Mouse (Mus musculus) limb, embryonic 12.5 days (tissue): Measurements from ENCODE around the gene Adar. TPM values are rescaled to one million over a fixed set of nuclear protein-coding genes. Genes with fewer than 3 reads are reported as not detected.

Experiments used
- ATAC-seq: fragments of 200-750 bp; cut with Nextera tagmentation; 2 replicates; pipeline ENCODE4 v1.8.0; 2017; ENCODE audit warnings: low read depth, moderate TSS enrichment; ENCODE audit not compliant: insufficient number of reproducible peaks, insufficient read depth, low FRiP score, low TSS enrichment
- H3K27ac ChIP-seq: fragments of 300-500 bp; sonication (generic); 2 replicates; pipeline ENCODE4 v1.5.1; 2016; ENCODE audit warnings: mild to moderate bottlenecking, moderate library complexity
- H3K27me3 ChIP-seq: fragments of 300-500 bp; sonication (generic); 2 replicates; pipeline ENCODE4 v1.6.1; 2016; ENCODE audit warnings: mild to moderate bottlenecking, moderate library complexity
- H3K36me3 ChIP-seq: fragments of 300-500 bp; sonication (generic); 2 replicates; pipeline ENCODE4 v1.6.1; 2016; ENCODE audit warnings: mild to moderate bottlenecking, moderate library complexity
- H3K4me1 ChIP-seq: fragments of 300-500 bp; sonication (generic); replicated peaks from 2 replicates; pipeline ENCODE4 v1.6.1; 2016
- H3K4me2 ChIP-seq: fragments of 300-500 bp; sonication (generic); 2 replicates; pipeline ENCODE4 v1.6.1; 2016; ENCODE audit warnings: mild to moderate bottlenecking, moderate library complexity
- H3K4me3 ChIP-seq: fragments of 300-500 bp; sonication (generic); replicated peaks from 2 replicates; pipeline ENCODE4 v1.5.1; 2016; ENCODE audit warnings: mild to moderate bottlenecking
- H3K9ac ChIP-seq: fragments of 300-500 bp; sonication (generic); replicated peaks from 2 replicates; pipeline ENCODE4 v1.6.1; 2016; ENCODE audit warnings: mild to moderate bottlenecking, moderate library complexity
- H3K9me3 ChIP-seq: fragments of 300-500 bp; sonication (generic); 2 replicates; pipeline ENCODE4 v1.6.1; 2016; ENCODE audit warnings: mild to moderate bottlenecking, moderate library complexity
- WGBS: fragments of 180-500 bp; shearing (Covaris S2); methylation state at CpG from one replicate; pipeline ENCODE4 v1.1.7; 2016; 5-methylcytosine and 5-hydroxymethylcytosine counted together
- polyA plus RNA-seq: library from polyadenylated mRNA; unstranded; fragments of >200 nt; fragmentation: Nextera tagmentation; extraction: Ambion mirVana; gene quantifications from 2 replicates; pipeline ENCODE4 v1.2.1, GENCODE M21; 2016

Gene Adar
- polyA plus RNA-seq = 15.5 and 15.7 TPM in 2 replicates

- no peaks in the 10 kb centered on the region for H3K9me3 ChIP-seq
- H3K9ac ChIP-seq = peak within 1 kb of the TSS; percentile 82
- H3K36me3 ChIP-seq = no peaks in the 10 kb centered on the region
- ATAC-seq = peak; percentile 57
- H3K4me3 ChIP-seq = peak within 1 kb of the TSS; percentile 83
- 7% methylated on average over 28 of the region's 28 CpGs for WGBS
- peak within 1 kb of the TSS; percentile 91 for H3K4me2 ChIP-seq
- peak within 1 kb of the TSS; percentile 62 for H3K27ac ChIP-seq
- H3K4me1 ChIP-seq = peaks cover 12% of the 10 kb centered on the region
- peaks cover 13% of the 10 kb centered on the region for H3K27me3 ChIP-seq
Measured at GRCm38 (mm10) chr3:89714359-89715206, at the start of gene Adar. Adar (plus strand) TSS chr3:89715022.

- no peak overlapping the region for H3K4me2 ChIP-seq
- WGBS = 42% methylated on average over 11 of the region's 11 CpGs
- H3K36me3 ChIP-seq = no peaks in the 10 kb centered on the region
- no peak for ATAC-seq
- no peak overlapping the region for H3K9ac ChIP-seq
- H3K9me3 ChIP-seq = no peaks in the 10 kb centered on the region
- H3K4me1 ChIP-seq = peaks cover 22% of the 10 kb centered on the region
- no peak overlapping the region for H3K27ac ChIP-seq
- no peaks in the 10 kb centered on the region for H3K27me3 ChIP-seq
- no peak overlapping the region for H3K4me3 ChIP-seq
Measured at GRCm38 (mm10) chr3:89667131-89667530, 47.7 kb upstream of the Adar start.

GRCm38 (mm10) chr3:89671334-89671733, 43.5 kb upstream of the Adar start:
- no peak overlapping the region for H3K4me2 ChIP-seq

GRCm38 (mm10) chr3:89672573-89673317, 42.1 kb upstream of the Adar start:
- no peak overlapping the region for H3K4me2 ChIP-seq
- H3K9ac ChIP-seq = no peak overlapping the region
- H3K9me3 ChIP-seq = no peaks in the 10 kb centered on the region
- no peaks in the 10 kb centered on the region for H3K4me1 ChIP-seq
- H3K4me3 ChIP-seq = no peak overlapping the region
- no peak overlapping the region for H3K27ac ChIP-seq
- H3K27me3 ChIP-seq = no peaks in the 10 kb centered on the region
- 81% methylated on average over 12 of the region's 12 CpGs for WGBS
- H3K36me3 ChIP-seq = no peaks in the 10 kb centered on the region
- ATAC-seq = no peak

More at GRCm38 (mm10) chr3:89671334-89671733, 43.5 kb upstream of the Adar start:
- no peaks in the 10 kb centered on the region; the same call in 1 of the 2 replicates for H3K4me1 ChIP-seq
- H3K27me3 ChIP-seq = no peaks in the 10 kb centered on the region
- H3K4me3 ChIP-seq = no peak overlapping the region
- 72% methylated on average over 6 of the region's 6 CpGs for WGBS
- H3K36me3 ChIP-seq = no peaks in the 10 kb centered on the region
- no peak overlapping the region for H3K27ac ChIP-seq
- no peak for ATAC-seq
- no peak overlapping the region for H3K9ac ChIP-seq
- no peaks in the 10 kb centered on the region for H3K9me3 ChIP-seq

GRCm38 (mm10) chr3:89677617-89678016, 37.2 kb upstream of the Adar start:
- ATAC-seq = no peak
- H3K4me2 ChIP-seq = no peak overlapping the region
- no peak overlapping the region for H3K9ac ChIP-seq
- no peak overlapping the region for H3K27ac ChIP-seq
- peaks cover 18% of the 10 kb centered on the region; the same call in 1 of the 2 replicates for H3K27me3 ChIP-seq
- H3K4me1 ChIP-seq = no peaks in the 10 kb centered on the region
- H3K9me3 ChIP-seq = no peaks in the 10 kb centered on the region
- no peaks in the 10 kb centered on the region for H3K36me3 ChIP-seq
- WGBS = 78% methylated on average over 5 of the region's 5 CpGs
- H3K4me3 ChIP-seq = no peak overlapping the region

- Histone ChIP-seq H3K36me3 (no peaks in the 10 kb centered on the region), H3K4me2 (no peak overlapping the region), H3K27ac (no peak overlapping the region), H3K9ac (no peak overlapping the region), H3K4me3 (no peak overlapping the region), H3K9me3 (no peaks in the 10 kb centered on the region), H3K27me3 (peaks cover 21% of the 10 kb centered on the region), H3K4me1 (no peaks in the 10 kb centered on the region; the same call in 1 of the 2 replicates)
- WGBS = 55% methylated on average over 5 of the region's 5 CpGs
- ATAC-seq = no peak
Measured at GRCm38 (mm10) chr3:89686031-89686430, 28.8 kb upstream of the Adar start.

- WGBS = 5% methylated on average over 25 of the region's 25 CpGs
- Histone ChIP-seq H3K36me3 (no peaks in the 10 kb centered on the region), H3K4me2 (peak overlapping the region; percentile 75), H3K9me3 (peaks cover 7% of the 10 kb centered on the region; the same call in 1 of the 2 replicates), H3K9ac (peak overlapping the region; percentile 73), H3K4me1 (peaks cover 10% of the 10 kb centered on the region), H3K27ac (no peak overlapping the region), H3K4me3 (peak overlapping the region; percentile 48), H3K27me3 (peaks cover 6% of the 10 kb centered on the region; the same call in 1 of the 2 replicates)
- ATAC-seq = peak; percentile 76; the same call in 1 of the 2 replicates
Measured at GRCm38 (mm10) chr3:89688694-89689581, 25.9 kb upstream of the Adar start.

GRCm38 (mm10) chr3:89691776-89692175, 23.0 kb upstream of the Adar start:
- no peak overlapping the region for H3K4me2 ChIP-seq
- WGBS = 39% methylated on average over 9 of the region's 9 CpGs
- H3K4me3 ChIP-seq = no peak overlapping the region
- peaks cover 10% of the 10 kb centered on the region for H3K4me1 ChIP-seq
- peaks cover 8% of the 10 kb centered on the region; the same call in 1 of the 2 replicates for H3K9me3 ChIP-seq
- no peak for ATAC-seq
- no peak overlapping the region for H3K27ac ChIP-seq
- H3K9ac ChIP-seq = no peak overlapping the region
- H3K36me3 ChIP-seq = no peaks in the 10 kb centered on the region
- H3K27me3 ChIP-seq = 0 out of 2 replicates have a peak, but pooled peaks cover 6% of the 10 kb centered on the region

GRCm38 (mm10) chr3:89696152-89696821, 18.5 kb upstream of the Adar start:
- Histone ChIP-seq H3K4me1 (peaks cover 10% of the 10 kb centered on the region; the same call in 1 of the 2 replicates), H3K4me3 (no peak overlapping the region), H3K9me3 (peaks cover 8% of the 10 kb centered on the region; the same call in 1 of the 2 replicates), H3K27ac (no peak overlapping the region), H3K36me3 (no peaks in the 10 kb centered on the region), H3K4me2 (no peak overlapping the region), H3K27me3 (no peaks in the 10 kb centered on the region), H3K9ac (no peak overlapping the region)
- 83% methylated on average over 12 of the region's 12 CpGs for WGBS
- no peak for ATAC-seq

GRCm38 (mm10) chr3:89698958-89699357, 15.9 kb upstream of the Adar start:
- no peak overlapping the region for H3K4me3 ChIP-seq
- H3K9ac ChIP-seq = no peak overlapping the region
- 83% methylated on average over 1 of the region's 1 CpGs for WGBS
- no peak for ATAC-seq
- no peaks in the 10 kb centered on the region for H3K27me3 ChIP-seq
- H3K9me3 ChIP-seq = peaks cover 2% of the 10 kb centered on the region; the same call in 1 of the 2 replicates
- no peaks in the 10 kb centered on the region for H3K4me1 ChIP-seq
- H3K27ac ChIP-seq = no peak overlapping the region
- no peak overlapping the region for H3K4me2 ChIP-seq
- no peaks in the 10 kb centered on the region for H3K36me3 ChIP-seq
